Mouse (Mus musculus) olfactory bulb, adult 2 months (tissue): ENCODE data around the gene Fcrl6. TPM values are rescaled to one million over a fixed set of nuclear protein-coding genes. Genes with fewer than 3 reads are reported as not detected.
A peak's percentile ranks its signal among the peaks of the same experiment; 100 is the strongest.

Experiments used
- H3K27ac ChIP-seq: fragments of 200-500 bp; 2 replicates; pipeline ENCODE4 v1.5.1; 2012; ENCODE audit warnings: low read depth, low read length; ENCODE audit not compliant: insufficient read depth
- H3K4me1 ChIP-seq: fragments of 200-500 bp; 2 replicates; pipeline ENCODE4 v1.6.1; 2012; ENCODE audit warnings: low read length; ENCODE audit not compliant: control insufficient read depth, insufficient read depth
- H3K4me3 ChIP-seq: fragments of 200-500 bp; 2 replicates; pipeline ENCODE4 v1.5.1; 2012; ENCODE audit warnings: mild to moderate bottlenecking, low read depth, low read length, moderate library complexity; ENCODE audit not compliant: insufficient read depth
- CTCF ChIP-seq: fragments of 200-500 bp; IDR thresholded peaks from 2 replicates; pipeline ENCODE4 v1.5.1; 2012; ENCODE audit warnings: low read depth, mild to moderate bottlenecking, low read length, moderate library complexity; ENCODE audit not compliant: insufficient read depth
- POLR2A ChIP-seq: fragments of 200-500 bp; IDR thresholded peaks from 2 replicates; pipeline ENCODE4 v1.6.1; 2012; ENCODE audit warnings: mild to moderate bottlenecking, low read depth, low read length, moderate library complexity; ENCODE audit not compliant: insufficient read depth
- WGBS: fragments of 180-500 bp; shearing (Covaris S2); methylation state at CpG from one replicate; pipeline ENCODE4 v1.1.7; 2018; 5-methylcytosine and 5-hydroxymethylcytosine counted together
- polyA plus RNA-seq: library from polyadenylated mRNA; stranded (reverse); fragments of >200 nt; gene quantifications from 2 replicates; pipeline ENCODE4 v1.2.4, GENCODE M21; 2012; ENCODE audit warnings: low replicate concordance; ENCODE audit not compliant: missing spikeins, insufficient read depth, insufficient read length

Fcrl6 gene
- polyA plus RNA-seq, 1 experiment = not detected

DNA sequence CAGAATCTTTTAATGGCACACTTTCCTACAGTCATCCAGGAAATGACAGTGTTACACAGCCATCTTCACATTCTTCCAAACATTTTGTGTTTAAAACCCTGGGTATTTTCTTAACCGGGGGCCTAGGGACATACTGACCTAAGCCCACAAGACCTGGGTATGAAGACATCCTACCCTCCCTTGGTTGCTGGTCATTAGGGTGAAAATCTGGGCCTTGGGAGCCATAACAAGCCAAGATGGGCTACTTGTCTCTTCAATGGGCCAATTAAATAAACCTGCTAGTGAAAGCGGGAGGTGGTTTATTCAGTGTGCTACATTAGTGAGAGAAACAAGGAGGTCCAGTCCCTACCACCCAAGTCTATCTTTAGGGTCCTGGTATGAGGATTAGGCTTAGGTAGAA, 31.8 kb upstream of the Fcrl6 start:
- 90% methylated on average over 2 of the region's 2 CpGs for WGBS
- no peak for TF ChIP-seq POLR2A
- TF ChIP-seq CTCF = no peak
- Histone ChIP-seq H3K4me3 (no peak overlapping the region), H3K4me1 (0 out of 2 replicates have a peak, but pooled peaks cover 4% of the 10 kb centered on the region), H3K27ac (no peak overlapping the region)

DNA sequence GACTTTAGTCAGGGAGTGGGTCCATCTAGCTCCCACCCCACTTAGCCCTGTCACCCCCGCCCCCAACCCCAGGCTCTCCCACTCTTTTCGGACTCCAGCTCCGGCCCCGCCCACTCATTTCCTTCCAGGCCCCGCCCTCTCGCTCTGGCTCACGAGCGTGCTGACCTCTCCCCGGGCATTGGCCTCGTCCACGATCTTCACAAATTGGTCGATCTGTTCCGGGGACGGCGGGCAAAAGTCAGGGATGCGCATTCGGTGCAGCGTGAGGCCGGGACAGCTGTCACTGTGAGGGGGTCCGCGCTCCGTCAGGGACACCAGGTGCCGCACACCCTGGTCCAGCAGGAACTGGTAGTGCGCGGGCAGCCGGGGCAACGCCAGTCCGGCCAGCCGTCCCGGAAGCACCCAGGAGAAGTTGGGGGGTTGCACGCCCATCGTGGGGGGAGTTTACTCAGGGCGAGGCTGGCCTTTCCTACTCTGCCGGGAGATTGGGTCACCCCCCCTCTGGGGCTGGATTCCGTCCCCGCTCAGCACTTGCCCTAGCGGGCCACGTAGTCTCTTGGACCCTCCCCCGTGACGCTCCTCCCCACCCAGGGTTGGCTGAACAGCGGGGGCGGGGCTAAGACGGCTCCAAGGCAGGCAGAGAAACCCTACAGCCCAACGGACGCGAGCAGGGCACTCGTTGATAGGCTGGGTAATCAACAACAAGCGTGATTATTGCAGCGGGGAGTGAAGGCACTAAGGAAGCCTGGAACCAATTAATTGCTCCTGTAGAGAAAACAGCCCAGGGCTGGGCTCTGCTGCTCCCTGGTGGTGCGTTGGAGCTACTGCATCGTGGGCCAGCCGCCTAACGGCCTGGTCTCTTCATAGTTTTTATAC, 30.3 kb upstream of the Fcrl6 start, which contains the start of gene Dusp23:
Gene Dusp23, minus strand, starts transcription at position 512 of the 876 bp plus-strand sequence.
- Histone ChIP-seq H3K27ac (peak within 1 kb of the TSS; percentile 37), H3K4me3 (peak within 1 kb of the TSS; percentile 61), H3K4me1 (0 out of 2 replicates have a peak, but pooled peaks cover 4% of the 10 kb centered on the region)
- under 1% methylated on average over 53 of the region's 53 CpGs for WGBS
- TF ChIP-seq CTCF (peak; percentile 95), POLR2A (peak; percentile 51; the same call in 1 of the 2 replicates)

DNA sequence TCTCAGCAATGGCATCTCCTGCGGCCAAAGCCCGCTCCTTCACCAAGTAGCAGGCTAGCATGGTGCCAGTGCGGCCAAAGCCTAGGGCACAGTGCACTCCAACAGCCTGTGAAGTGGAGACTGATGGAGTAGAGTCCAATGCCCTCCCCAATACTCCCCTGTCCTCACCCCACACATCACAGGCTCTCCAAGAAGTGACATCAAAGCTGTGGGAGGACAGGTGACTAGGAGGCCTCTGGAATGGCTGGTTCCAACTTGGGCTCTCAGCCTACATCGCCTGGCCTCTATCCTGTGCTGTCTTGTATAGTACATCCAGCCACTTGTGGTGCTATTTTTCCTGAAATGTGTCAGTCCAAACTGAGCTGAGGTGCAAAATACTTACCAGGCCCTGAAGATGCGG, 29.4 kb upstream of the Fcrl6 start:
- H3K27ac ChIP-seq = no peak overlapping the region
- no peak for TF ChIP-seq CTCF
- no peak for TF ChIP-seq POLR2A
- WGBS = 97% methylated on average over 5 of the region's 5 CpGs
- H3K4me3 ChIP-seq = no peak overlapping the region
- 0 out of 2 replicates have a peak, but pooled peaks cover 4% of the 10 kb centered on the region for H3K4me1 ChIP-seq

DNA sequence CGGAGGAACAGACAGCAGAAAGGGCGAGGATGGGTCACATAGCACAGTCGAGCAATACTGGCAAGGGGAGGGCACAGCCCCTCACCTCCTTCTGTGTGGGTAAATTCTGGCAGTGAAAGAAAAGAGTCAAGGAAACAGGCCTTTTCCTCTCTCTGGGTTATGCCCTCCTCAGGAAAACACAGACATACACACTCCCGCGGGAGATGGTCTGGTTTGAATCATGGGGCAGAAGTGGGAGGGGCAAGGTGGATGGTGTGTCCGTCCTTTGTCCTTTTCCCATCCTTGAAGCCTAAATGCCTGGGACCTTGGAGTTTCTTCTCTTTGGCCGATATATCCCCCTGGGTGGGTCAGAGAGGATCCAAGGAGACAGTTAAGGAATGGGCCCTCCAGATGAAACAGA, 27.5 kb upstream of the Fcrl6 start:
- TF ChIP-seq CTCF (no peak), POLR2A (no peak)
- Histone ChIP-seq H3K27ac (no peak overlapping the region), H3K4me1 (0 out of 2 replicates have a peak, but pooled peaks cover 4% of the 10 kb centered on the region), H3K4me3 (no peak overlapping the region)
- 67% methylated on average over 7 of the region's 7 CpGs for WGBS

GRCm38 (mm10) chr1:172626306-172626705, 24.0 kb upstream of the Fcrl6 start:
- Histone ChIP-seq H3K4me1 (0 out of 2 replicates have a peak, but pooled peaks cover 4% of the 10 kb centered on the region), H3K4me3 (no peak overlapping the region), H3K27ac (no peak overlapping the region)
- 97% methylated on average over 3 of the region's 3 CpGs for WGBS
- TF ChIP-seq CTCF (no peak), POLR2A (no peak)

GRCm38 (mm10) chr1:172624081-172624480, 21.7 kb upstream of the Fcrl6 start:
- no peak for TF ChIP-seq POLR2A
- TF ChIP-seq CTCF = no peak
- WGBS = 90% methylated on average over 3 of the region's 3 CpGs
- H3K4me3 ChIP-seq = no peak overlapping the region
- no peak overlapping the region for H3K27ac ChIP-seq
- H3K4me1 ChIP-seq = no peaks in the 10 kb centered on the region

GRCm38 (mm10) chr1:172623599-172623998, 21.2 kb upstream of the Fcrl6 start:
- no peaks in the 10 kb centered on the region for H3K4me1 ChIP-seq
- 77% methylated on average over 5 of the region's 5 CpGs for WGBS
- H3K4me3 ChIP-seq = no peak overlapping the region
- TF ChIP-seq CTCF (no peak), POLR2A (no peak)
- no peak overlapping the region for H3K27ac ChIP-seq

- WGBS = 41% methylated on average over 7 of the region's 7 CpGs
- H3K27ac ChIP-seq = no peak overlapping the region
- peaks cover 8% of the 10 kb centered on the region; the same call in 1 of the 2 replicates for H3K4me1 ChIP-seq
- no peak overlapping the region for H3K4me3 ChIP-seq
- TF ChIP-seq CTCF = peak; percentile 86
- no peak for TF ChIP-seq POLR2A
These were observed 16.9 kb upstream of the Fcrl6 start for GRCm38 (mm10) chr1:172619235-172619634.

- 83% methylated on average over 4 of the region's 4 CpGs for WGBS
- TF ChIP-seq POLR2A (no peak), CTCF (no peak)
- H3K4me3 ChIP-seq = no peak overlapping the region
- H3K4me1 ChIP-seq = peaks cover 8% of the 10 kb centered on the region; the same call in 1 of the 2 replicates
- H3K27ac ChIP-seq = no peak overlapping the region
These were observed 15.8 kb upstream of the Fcrl6 start for GRCm38 (mm10) chr1:172618141-172618540.
